22 mouse cellular contexts compared by ENCODE assay signal in the genomic region with DNA sequence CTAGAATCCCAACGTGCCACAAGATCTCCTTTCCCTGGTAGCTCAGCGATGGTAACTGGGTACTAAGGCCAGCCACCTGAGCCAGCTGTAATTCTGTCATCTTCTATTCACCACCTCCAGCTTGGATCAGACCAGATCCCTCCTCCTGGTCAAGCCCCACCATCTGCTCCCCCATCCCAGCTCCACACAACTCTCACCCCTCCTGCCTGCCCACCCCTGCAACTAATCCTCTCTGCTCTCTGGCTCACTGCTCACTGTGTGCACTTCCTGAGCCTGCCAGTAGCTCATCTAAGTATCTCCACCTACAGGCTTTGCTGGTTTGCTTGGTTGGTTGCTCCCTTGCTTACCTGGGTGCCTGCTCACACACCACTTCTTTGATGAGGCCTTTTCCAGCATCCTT. TPM values are rescaled to one million over a fixed set of nuclear protein-coding genes. Genes with fewer than 3 reads are reported as not detected.
"Had no signal": no experiment of that assay in that cellular context is flagged by ENCODE, and none has a peak within 500 bp of the region (broad histone marks: within the 10 kb centered on the region; RNA-seq: fewer than 3 reads in every experiment).

No protein-coding gene starts in this region.

- H3K4me3 ChIP-seq: liver, embryonic 13.5 days; liver, embryonic 15.5 days; lung, embryonic 15.5 days; megakaryocyte, embryonic 14.5 days; neural tube, embryonic 12.5 days; stomach, embryonic 15.5 days had no signal

- DNase-seq: liver, embryonic 13.5 days; liver, postnatal 0 days; lung, adult 2 months; lung, postnatal 14 days; lung, postnatal 36 days; midbrain, embryonic 14.5 days; right cerebral cortex, postnatal 14 days; thymus, adult 2 months; thymus, postnatal 25 days; thymus, postnatal 4 days had no signal

- H3K9ac ChIP-seq: liver, embryonic 13.5 days; liver, embryonic 15.5 days; liver, postnatal 0 days; lung, embryonic 15.5 days; neural tube, embryonic 12.5 days; stomach, embryonic 15.5 days had no signal

- H3K27ac ChIP-seq: liver, embryonic 13.5 days; liver, embryonic 15.5 days; lung, embryonic 15.5 days; macrophage; neural tube, embryonic 12.5 days; stomach, embryonic 15.5 days; stomach, postnatal 0 days had no signal

- ATAC-seq: liver, postnatal 0 days; lung, postnatal 0 days; midbrain, embryonic 16.5 days had no signal

- H3K4me2 ChIP-seq: liver, embryonic 13.5 days; liver, embryonic 15.5 days; lung, embryonic 15.5 days; neural tube, embryonic 12.5 days; stomach, embryonic 15.5 days had no signal

- H3K9me3 ChIP-seq: liver, embryonic 13.5 days; liver, embryonic 15.5 days; lung, embryonic 15.5 days; neural tube, embryonic 12.5 days; stomach, embryonic 15.5 days had no signal

- H3K36me3 ChIP-seq: liver, embryonic 13.5 days; liver, embryonic 15.5 days; lung, embryonic 15.5 days; neural tube, embryonic 12.5 days; stomach, embryonic 15.5 days had no signal

RNA-seq across cellular contexts. Expression of a gene that starts 26.8 kb away (rescaled TPM):
- total RNA-seq: megakaryocyte progenitor cell, adult 5-6 weeks; monocyte, adult 5-6 weeks; neutrophil, adult 5-6 weeks had no signal
- polyA plus RNA-seq: macrophage had no signal

RNA-seq across cellular contexts. Expression of a gene that starts 55.2 kb away (rescaled TPM):
- total RNA-seq: neutrophil, adult 5-6 weeks had no signal
- polyA plus RNA-seq: macrophage had no signal
